Mouse (Mus musculus): ENCODE results near the gene Rangrf.

DNA sequence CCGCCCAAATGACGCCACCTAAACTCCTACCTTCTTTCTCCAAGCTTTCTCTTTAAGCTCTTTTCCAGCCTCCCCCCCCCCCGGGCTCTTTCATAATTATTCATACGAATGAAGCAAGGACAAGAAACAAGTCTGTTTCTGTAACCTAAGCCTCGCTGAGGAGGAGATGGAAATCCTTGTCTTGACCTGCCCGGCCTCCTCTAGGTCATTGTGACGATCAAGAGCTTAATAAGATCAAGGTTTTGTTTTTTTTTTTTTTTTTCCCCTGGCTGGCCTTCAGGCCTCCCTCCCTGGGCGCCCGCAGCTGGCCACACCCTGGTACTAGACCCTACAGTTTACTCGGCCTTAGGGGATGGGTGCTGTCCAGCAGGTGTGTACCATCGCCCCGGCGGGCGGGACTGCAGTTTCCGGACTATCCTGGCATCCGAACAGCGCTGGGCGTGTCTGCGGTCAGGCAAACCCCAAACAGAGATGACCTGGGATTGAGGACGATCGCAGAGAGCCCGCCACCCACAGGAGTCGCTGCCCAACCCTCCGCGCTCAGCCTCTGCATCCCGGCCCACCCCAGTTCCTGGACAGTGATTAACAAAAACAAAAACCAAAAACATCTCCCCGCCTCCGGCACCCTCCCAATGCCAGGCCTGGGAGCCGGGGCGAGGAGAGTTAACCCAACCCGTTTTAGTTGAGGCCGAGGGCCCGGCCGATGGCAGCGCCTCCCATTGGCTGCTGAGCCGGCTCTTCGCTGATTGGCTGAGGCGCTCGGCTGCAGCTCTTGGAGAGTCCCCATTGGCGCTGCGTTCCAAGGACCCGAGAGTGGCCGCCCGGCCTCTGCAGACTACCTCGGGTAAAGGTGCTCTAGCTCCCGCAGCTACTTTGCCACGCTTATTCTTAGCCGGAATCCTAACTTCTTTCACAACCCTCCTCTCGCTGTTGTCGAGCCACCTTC lies 7.4 kb downstream of the Rangrf start, which contains the start of gene Slc25a35:
- TF ChIP-seq CTCF (conservative IDR thresholded peaks at IDR 0.05; ENCODE audit: low read length) (no peak), NANOG (IDR thresholded peaks at IDR 0.05; ENCODE audit: borderline replicate concordance, low read length) (no peak)

Measured in E14TG2a.4 (cell line).